Mouse (Mus musculus) CH12.LX (cell line): ENCODE measurements around the gene Sae1. TPM values are rescaled to one million over a fixed set of nuclear protein-coding genes. Genes with fewer than 3 reads are reported as not detected.

Experiments
- DNase-seq: peaks from one replicate; pipeline ENCODE4 v3.0.0-alpha.2; 2013; ENCODE audit errors: extremely low read depth
- H3K27ac ChIP-seq: 2 replicates; pipeline ENCODE4 v1.5.1; 2012; ENCODE audit warnings: low read depth, mild to moderate bottlenecking, control low read depth, moderate library complexity; ENCODE audit not compliant: insufficient read depth
- H3K27me3 ChIP-seq: replicated peaks from 2 replicates; pipeline ENCODE3; 2012; ENCODE audit warnings: inconsistent platforms
- H3K36me3 ChIP-seq, 2 experiments: replicated peaks in 1 of 2; 2 replicates each; pipeline versions ENCODE3 to v1.6.1; 2012; ENCODE audit warnings: inconsistent platforms in 1 of 2, low read length in 1 of 2, mild to moderate bottlenecking in 1 of 2, mixed read lengths in 1 of 2, moderate library complexity in 1 of 2; ENCODE audit not compliant: control insufficient read depth in 1 of 2, insufficient read depth in 1 of 2
- H3K4me1 ChIP-seq, 2 experiments: 2 replicates each; pipeline ENCODE4 v1.6.1; 2012; ENCODE audit warnings: inconsistent platforms in 1 of 2, moderate library complexity in 1 of 2; ENCODE audit not compliant: insufficient read depth in 2 of 2, control insufficient read depth in 1 of 2
- H3K4me2 ChIP-seq: 2 replicates; pipeline ENCODE4 v1.6.1; 2012; ENCODE audit warnings: low read depth, mild to moderate bottlenecking, control low read depth; ENCODE audit not compliant: poor library complexity, insufficient read depth, severe bottlenecking
- H3K4me3 ChIP-seq, 3 experiments: fragments of 150-350 bp in 1 of 3; sonication (generic) in 1 of 3; replicated peaks in 1 of 3; 2 replicates each; pipeline versions ENCODE3 to v1.5.1; 2011 to 2012; ENCODE audit warnings: low read depth in 2 of 3, low read length in 2 of 3, mild to moderate bottlenecking in 2 of 3, moderate library complexity in 2 of 3, control low read depth in 1 of 3, improper control_type of control experiment in 1 of 3, inconsistent platforms in 1 of 3, mixed read lengths in 1 of 3; ENCODE audit not compliant: poor library complexity in 1 of 3
- H3K79me2 ChIP-seq: replicated peaks from 2 replicates; pipeline ENCODE4 v1.6.1; 2012; ENCODE audit warnings: mild to moderate bottlenecking, moderate library complexity; ENCODE audit not compliant: control insufficient read depth, poor library complexity, insufficient read depth, severe bottlenecking; ENCODE audit errors: extremely low read depth
- H3K9ac ChIP-seq: 2 replicates; pipeline ENCODE4 v1.6.1; 2012; ENCODE audit warnings: low read depth, mild to moderate bottlenecking, control low read depth, moderate library complexity; ENCODE audit not compliant: insufficient read depth
- H3K9me3 ChIP-seq: replicated peaks from 2 replicates; pipeline ENCODE3; 2012; ENCODE audit warnings: low read length, inconsistent platforms, mixed read lengths
- BHLHE40 ChIP-seq: IDR thresholded peaks from 2 replicates; pipeline ENCODE4 v1.6.1; 2011; ENCODE audit warnings: mild to moderate bottlenecking, low read depth, low read length, improper control_type of control experiment
- CHD1 ChIP-seq: IDR thresholded peaks from 2 replicates; pipeline ENCODE4 v1.6.1; 2012; ENCODE audit warnings: low read depth, low read length, improper control_type of control experiment, inconsistent platforms
- CTCF ChIP-seq, 2 experiments: IDR thresholded peaks in 1 of 2; conservative IDR thresholded peaks in 1 of 2; 2 replicates each; pipeline ENCODE4 v1.5.1; 2011 to 2012; ENCODE audit warnings: low read depth in 2 of 2, low read length in 2 of 2, improper control_type of control experiment in 1 of 2, inconsistent platforms in 1 of 2, mild to moderate bottlenecking in 1 of 2, moderate library complexity in 1 of 2
- EP300 ChIP-seq: IDR thresholded peaks from 2 replicates; pipeline ENCODE4 v1.6.1; 2011; ENCODE audit warnings: low read length, improper control_type of control experiment
- ETS1 ChIP-seq: conservative IDR thresholded peaks from 2 replicates; pipeline ENCODE4 v1.6.1; 2012; ENCODE audit warnings: low read depth, mild to moderate bottlenecking, inconsistent platforms, low read length, improper control_type of control experiment, moderate library complexity
- JUN ChIP-seq: IDR thresholded peaks from 2 replicates; pipeline ENCODE4 v1.6.1; 2011; ENCODE audit warnings: low read depth, mild to moderate bottlenecking, low read length, improper control_type of control experiment, moderate library complexity; ENCODE audit not compliant: insufficient read depth
- MAX ChIP-seq: IDR thresholded peaks from 2 replicates; pipeline ENCODE4 v1.6.1; 2011; ENCODE audit warnings: low read length, improper control_type of control experiment
- MAZ ChIP-seq: IDR thresholded peaks from 2 replicates; pipeline ENCODE4 v1.6.1; 2012; ENCODE audit warnings: low read depth, mild to moderate bottlenecking, inconsistent platforms, low read length, improper control_type of control experiment, moderate library complexity
- MEF2A ChIP-seq: IDR thresholded peaks from 2 replicates; pipeline ENCODE4 v1.6.1; 2014; ENCODE audit warnings: low read depth, mild to moderate bottlenecking, inconsistent platforms, low read length, improper control_type of control experiment, borderline replicate concordance
- MXI1 ChIP-seq: IDR thresholded peaks from 2 replicates; pipeline ENCODE4 v1.6.1; 2011; ENCODE audit warnings: mild to moderate bottlenecking, low read depth, low read length, improper control_type of control experiment
- MYC ChIP-seq: IDR thresholded peaks from 2 replicates; pipeline ENCODE4 v1.6.1; 2011; ENCODE audit warnings: low read depth, mild to moderate bottlenecking, improper control_type of control experiment, low read length
- NELFE ChIP-seq: IDR thresholded peaks from 2 replicates; pipeline ENCODE4 v1.6.1; 2011; ENCODE audit warnings: low read depth, low read length, improper control_type of control experiment
- NRF1 ChIP-seq: IDR thresholded peaks from 2 replicates; pipeline ENCODE4 v1.6.1; 2014; ENCODE audit warnings: low read depth, mild to moderate bottlenecking, inconsistent platforms, low read length, improper control_type of control experiment, moderate library complexity
- PAX5 ChIP-seq: IDR thresholded peaks from 2 replicates; pipeline ENCODE4 v1.6.1; 2012; ENCODE audit warnings: low read length, inconsistent platforms, mixed read lengths
- POLR2A ChIP-seq: IDR thresholded peaks from 2 replicates; pipeline ENCODE4 v1.6.1; 2011; ENCODE audit warnings: low read depth, mild to moderate bottlenecking, improper control_type of control experiment, low read length
- POLR2AphosphoS2 ChIP-seq: IDR thresholded peaks from 2 replicates; pipeline ENCODE4 v1.6.1; 2011; ENCODE audit warnings: low read depth, low read length, improper control_type of control experiment
- RAD21 ChIP-seq: IDR thresholded peaks from 2 replicates; pipeline ENCODE4 v1.6.1; 2011; ENCODE audit warnings: low read depth, mild to moderate bottlenecking, low read length, improper control_type of control experiment, moderate library complexity
- SIN3A ChIP-seq: IDR thresholded peaks from 2 replicates; pipeline ENCODE4 v1.6.1; 2012; ENCODE audit warnings: low read length, improper control_type of control experiment, inconsistent platforms
- TBP ChIP-seq: conservative IDR thresholded peaks from 2 replicates; pipeline ENCODE4 v1.6.1; 2011; ENCODE audit warnings: low read depth, low read length, improper control_type of control experiment
- TCF12 ChIP-seq: IDR thresholded peaks from 2 replicates; pipeline ENCODE4 v1.6.1; 2014; ENCODE audit warnings: low read depth, mild to moderate bottlenecking, inconsistent platforms, low read length, improper control_type of control experiment
- UBTF ChIP-seq: IDR thresholded peaks from 2 replicates; pipeline ENCODE4 v1.6.1; 2012; ENCODE audit warnings: low read depth, mild to moderate bottlenecking, inconsistent platforms, low read length, improper control_type of control experiment, moderate library complexity
- ZC3H11A ChIP-seq: IDR thresholded peaks from 2 replicates; pipeline ENCODE4 v1.6.1; 2012; ENCODE audit warnings: low read depth, mild to moderate bottlenecking, inconsistent platforms, low read length, improper control_type of control experiment
- ZMIZ1 ChIP-seq: IDR thresholded peaks from 2 replicates; pipeline ENCODE4 v1.6.1; 2012; ENCODE audit warnings: low read depth, mild to moderate bottlenecking, inconsistent platforms, low read length, improper control_type of control experiment
- dilution Hi-C: fragments of 300-500 bp; cut with MboI; formaldehyde crosslinking; loops from 2 replicates; pipeline ENCODE4 v1.14.3; 2020; ENCODE audit warnings: low sequenced_read_pairs; ENCODE audit not compliant: extremely low pct_unique_long_range_greater_than_20kb, extremely low pct_ligation_motif_present
- in situ Hi-C: fragments of 300-500 bp; cut with MboI; formaldehyde crosslinking; loops from 3 replicates; pipeline ENCODE4 v1.14.3; 2019; ENCODE audit warnings: low sequenced_read_pairs, low pct_ligation_motif_present, low pct_unique_long_range_greater_than_20kb, mixed read lengths
- polyA plus RNA-seq: library from polyadenylated mRNA; unstranded; fragments of >175 nt; gene quantifications from 2 replicates; pipeline ENCODE4 v1.2.1, GENCODE M21; 2012; ENCODE audit warnings: low read depth; ENCODE audit not compliant: insufficient read length
- total RNA-seq, 2 experiments: library from RNA; depleted of rRNA; stranded (reverse); fragments of 300-350 nt in 1 of 2; fragments of >200 nt in 1 of 2; gene quantifications; 2 replicates each; pipeline ENCODE4 v1.2.3; 2012 to 2014

Gene Sae1
- total and polyA plus RNA-seq, 3 experiments = 146 to 271 (median 160) TPM

DNA sequence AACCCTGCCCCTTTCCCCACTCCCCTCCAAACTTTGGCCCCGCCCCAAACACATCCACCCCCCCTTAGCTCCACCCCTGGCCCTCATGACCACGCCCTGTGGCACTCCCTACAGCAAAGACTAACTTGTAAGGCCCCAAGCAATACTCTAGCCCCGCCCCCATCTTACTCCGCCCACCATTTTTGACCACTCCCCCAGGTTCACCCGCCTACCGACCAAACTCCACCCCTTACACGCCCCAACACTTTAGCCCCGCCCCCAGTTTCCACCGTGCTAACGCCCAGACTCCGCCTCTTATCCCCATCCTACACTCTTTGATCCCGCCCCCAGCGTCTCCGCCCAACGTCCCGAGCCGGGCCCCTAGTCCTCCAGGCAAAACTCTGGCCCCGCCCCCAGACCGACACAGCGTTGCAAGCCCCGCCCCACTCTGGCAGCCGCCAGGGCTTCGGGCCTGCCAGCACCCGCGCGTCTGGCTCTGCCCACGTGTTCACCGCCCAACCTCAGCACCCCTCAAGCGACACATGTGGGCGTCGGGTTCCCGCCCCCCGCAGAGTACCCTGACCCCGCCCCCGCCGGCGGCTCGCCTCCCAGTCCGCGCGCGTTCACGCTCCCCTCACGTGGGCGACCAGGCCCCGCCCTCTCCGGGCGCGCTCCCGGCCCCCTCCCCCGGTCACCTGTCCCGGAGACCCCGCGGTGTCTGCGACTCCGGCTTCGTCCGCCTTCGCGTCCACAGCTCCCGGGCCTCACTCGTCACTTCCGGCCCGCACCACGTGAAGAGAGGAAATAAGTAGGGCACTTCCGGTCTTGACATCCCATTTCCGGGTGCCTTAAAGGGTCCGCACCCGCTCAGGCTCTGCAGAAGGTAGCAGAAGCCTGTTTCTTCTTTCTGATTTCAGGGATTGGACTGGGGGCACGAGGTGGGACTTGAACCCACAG is 101.3 kb downstream of the Sae1 start, which contains the start of gene Ccdc9 (continued):
- TF ChIP-seq CTCF (conservative IDR thresholded peaks at IDR 0.05 in 1 of 2, IDR thresholded peaks at IDR 0.05 in 1 of 2; ENCODE audit: low read depth in 2 of 2, low read length in 2 of 2) (no peak), NELFE (peak; percentile 81), CHD1 (no peak), UBTF (no peak), MXI1 (peak; percentile 96), MYC (peak; percentile 79), ZC3H11A (no peak), PAX5 (no peak), ZMIZ1 (0 out of 2 replicates have a peak, but pooled peaks have one; percentile 78), TCF12 (peak; percentile 84), MAZ (0 out of 2 replicates have a peak, but pooled peaks have one; percentile 12), RAD21 (no peak), SIN3A (peak; percentile 97)

DNA sequence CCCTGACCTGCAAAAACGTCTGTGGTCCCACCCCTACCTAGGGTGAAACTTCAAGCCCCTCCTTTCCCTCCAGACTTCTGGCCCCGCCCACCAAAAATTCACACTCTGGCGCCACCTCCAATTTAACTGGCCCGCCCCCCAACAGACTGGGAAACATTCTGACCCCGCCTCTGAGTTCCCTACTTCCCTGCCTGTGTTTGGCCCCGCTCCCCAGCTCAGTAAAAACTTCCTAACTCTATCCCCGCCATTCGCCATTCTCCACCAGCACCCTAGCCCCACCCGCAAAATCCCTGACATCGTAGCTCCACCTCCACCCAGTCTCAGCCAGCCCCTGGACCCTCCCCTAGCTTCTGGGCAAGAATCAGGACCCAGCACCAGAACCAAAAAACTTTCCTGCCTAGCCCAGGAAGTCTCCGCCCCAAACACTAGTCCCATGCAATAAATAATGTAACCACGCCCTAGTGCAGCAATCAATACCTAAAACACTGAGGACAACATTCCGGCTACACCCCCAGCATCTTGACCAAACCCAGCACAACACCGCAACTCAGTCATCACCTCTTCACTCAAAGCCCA is 102.1 kb downstream of the Sae1 start:
- dilution Hi-C loops (no loop called here), in situ Hi-C loops (no loop called here)
- no peaks in the 10 kb centered on the region for H3K9me3 ChIP-seq
- no peak overlapping the region for H3K27ac ChIP-seq
- DNase-seq = peak; percentile 70
- H3K79me2 ChIP-seq = peaks cover 12% of the 10 kb centered on the region
- no peaks in the 10 kb centered on the region for H3K27me3 ChIP-seq
- peak overlapping the region; percentile 52 for H3K4me2 ChIP-seq
- 0 out of 2 replicates have a peak overlapping the region, but pooled peaks have one; percentile 21 for H3K9ac ChIP-seq
- peaks cover 35 to 43% of the 10 kb centered on the region in 2 experiments for H3K36me3 ChIP-seq
- TF ChIP-seq MAX (no peak), ZC3H11A (no peak), SIN3A (peak; percentile 33; the same call in 1 of the 2 replicates)
- H3K4me3 ChIP-seq = peak overlapping the region; percentile 59 to 62 (median 60)
- peaks cover 0 to 14% of the 10 kb centered on the region in 2 experiments; a peak in 2 of 4 replicates for H3K4me1 ChIP-seq

GRCm38 (mm10) chr7:16284904-16285303 is 102.7 kb downstream of the Sae1 start:
- H3K9ac ChIP-seq = no peak overlapping the region
- no peaks in the 10 kb centered on the region for H3K9me3 ChIP-seq
- TF ChIP-seq JUN = no peak
- TF ChIP-seq RAD21 = no peak
- TF ChIP-seq CHD1 = no peak
- TF ChIP-seq MAX = no peak
- TF ChIP-seq ZMIZ1 = no peak
- TF ChIP-seq BHLHE40 = no peak
- no peak for TF ChIP-seq UBTF
- TF ChIP-seq POLR2A = no peak
- TF ChIP-seq POLR2AphosphoS2 = no peak
- TF ChIP-seq ETS1 = no peak
- TF ChIP-seq EP300 = no peak
- no peak for TF ChIP-seq TBP
- TF ChIP-seq MEF2A = no peak
- TF ChIP-seq MAZ = no peak
- TF ChIP-seq NRF1 = no peak
- TF ChIP-seq, all 38 proteins: peak for 0
- no peak for DNase-seq
- Histone ChIP-seq H3K4me3 (peak overlapping the region in 1 of 3 experiments; percentile 62), H3K4me2 (peak overlapping the region; percentile 52), H3K27ac (no peak overlapping the region), H3K4me1 (peaks cover 0 to 14% of the 10 kb centered on the region in 2 experiments; a peak in 2 of 4 replicates), H3K36me3 (peaks cover 39 to 48% of the 10 kb centered on the region in 2 experiments), H3K79me2 (peaks cover 12% of the 10 kb centered on the region), H3K27me3 (no peaks in the 10 kb centered on the region)
- in situ Hi-C loops (no loop called here), dilution Hi-C loops (no loop called here)
